Mouse (Mus musculus): Measurements from ENCODE around the gene Bst2. TPM values are rescaled to one million over a fixed set of nuclear protein-coding genes. Genes with fewer than 3 reads are reported as not detected.

Bst2 gene
- polyA plus RNA-seq, 1 experiment from 2014 or later = 0.27 TPM

DNA sequence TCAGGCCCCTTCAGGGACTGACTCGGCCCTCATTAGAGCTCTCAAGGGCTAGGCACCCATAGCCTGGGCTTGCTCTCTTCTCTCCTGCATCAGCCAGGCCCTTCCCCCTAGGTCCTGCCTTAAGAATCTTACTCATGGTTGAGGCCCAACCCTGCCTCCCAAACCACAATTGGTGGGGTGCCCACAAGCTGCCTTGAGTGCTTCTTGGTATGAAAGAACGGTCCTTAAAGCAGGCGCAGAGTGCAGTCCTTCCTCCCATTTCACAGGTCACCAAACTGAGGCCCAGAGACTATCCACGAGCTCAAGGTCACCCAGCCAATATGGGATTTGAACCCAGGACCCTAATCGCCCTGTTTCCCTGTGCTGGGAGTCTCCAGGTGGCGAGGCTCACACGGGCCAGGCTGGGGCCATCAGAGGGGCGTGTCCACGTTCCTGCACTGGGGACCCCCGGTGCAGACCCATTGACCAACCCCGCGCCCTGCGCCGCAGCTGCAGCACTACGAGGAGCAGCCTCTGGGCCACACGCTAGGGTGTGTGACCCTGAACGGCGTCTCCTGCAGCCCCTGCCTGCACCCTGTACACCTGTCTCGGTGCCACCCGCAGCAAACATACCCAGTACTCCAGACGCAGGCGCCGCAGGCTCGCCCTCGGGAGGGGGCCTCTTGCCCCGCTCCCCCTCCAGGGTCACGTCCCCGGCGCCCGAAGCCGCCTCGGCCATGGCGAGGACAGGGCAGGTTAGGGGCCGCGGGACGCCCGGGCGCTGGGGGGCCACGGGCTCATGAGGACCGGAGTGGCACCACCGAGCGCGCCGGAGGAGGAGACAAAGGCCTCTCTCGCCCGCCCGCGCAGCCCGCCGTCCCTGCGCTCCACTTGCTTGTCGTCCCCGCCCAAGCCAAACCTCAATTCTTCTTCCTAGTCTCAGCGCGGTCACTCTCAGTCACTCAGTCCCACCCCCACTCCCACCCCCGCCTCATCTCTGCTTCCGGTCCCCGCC, 51.8 kb downstream of the Bst2 start, which contains the start of gene Ano8:
Ano8 (minus strand) TSS at position 822 of the 994 bp plus-strand sequence.
- Histone ChIP-seq H3K9ac (replicated peaks; ENCODE audit: low read depth, low read length) (peak within 1 kb of the TSS; percentile 95), H3K36me3 (ENCODE audit: control insufficient read depth, insufficient read depth, low read length) (peaks cover 15% of the 10 kb centered on the region; the same call in 1 of the 2 replicates), H3K27me3 (ENCODE audit: control insufficient read depth, insufficient read depth, low read length) (no peaks in the 10 kb centered on the region), H3K4me2 (ENCODE audit: low read depth, low read length) (peak within 1 kb of the TSS; percentile 84), H3K4me1 (ENCODE audit: control insufficient read depth, insufficient read depth, low read length) (peaks cover 14% of the 10 kb centered on the region), H3K9me3 (ENCODE audit: control insufficient read depth, low read length) (no peaks in the 10 kb centered on the region), H3K4me3 (ENCODE audit: low read depth, low read length) (peak within 1 kb of the TSS; percentile 81), H3K27ac (ENCODE audit: low read depth, low read length) (peak within 1 kb of the TSS; percentile 82)
- peak; percentile 76 for ATAC-seq (ENCODE audit: low read depth)
- WGBS = 5% methylated on average over 47 of the region's 58 CpGs

DNA sequence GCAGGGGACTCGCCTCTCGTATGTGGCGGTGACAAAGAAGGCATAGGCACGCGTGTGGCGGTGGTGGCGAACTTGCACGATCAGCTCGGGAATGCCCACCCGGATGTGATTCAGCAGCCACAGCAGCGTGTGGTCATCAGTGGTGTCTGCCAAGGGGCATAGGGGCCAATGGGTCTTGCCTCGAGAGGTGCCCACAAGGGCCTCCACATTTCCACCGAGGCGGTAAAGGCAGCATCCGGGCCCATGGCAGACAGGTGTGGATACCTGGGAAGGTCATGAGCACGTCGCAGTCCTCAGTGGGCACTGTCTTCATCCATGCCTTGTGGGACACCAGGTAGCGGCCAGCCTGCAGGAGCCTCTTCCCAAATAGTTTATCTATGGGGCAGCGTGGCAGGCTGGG, 52.5 kb downstream of the Bst2 start:
- no peaks in the 10 kb centered on the region for H3K27me3 ChIP-seq (ENCODE audit: control insufficient read depth, insufficient read depth, low read length)
- H3K9me3 ChIP-seq (ENCODE audit: control insufficient read depth, low read length) = no peaks in the 10 kb centered on the region
- H3K27ac ChIP-seq (ENCODE audit: low read depth, low read length) = no peak overlapping the region
- peaks cover 18% of the 10 kb centered on the region; the same call in 1 of the 2 replicates for H3K36me3 ChIP-seq (ENCODE audit: control insufficient read depth, insufficient read depth, low read length)
- H3K4me2 ChIP-seq (ENCODE audit: low read depth, low read length) = peak overlapping the region; percentile 84
- peaks cover 14% of the 10 kb centered on the region for H3K4me1 ChIP-seq (ENCODE audit: control insufficient read depth, insufficient read depth, low read length)
- H3K9ac ChIP-seq (replicated peaks; ENCODE audit: low read depth, low read length) = peak overlapping the region; percentile 95
- peak overlapping the region; percentile 81 for H3K4me3 ChIP-seq (ENCODE audit: low read depth, low read length)
- 93% methylated on average over 19 of the region's 19 CpGs for WGBS
- no peak for ATAC-seq (ENCODE audit: low read depth)

Other genes starting within 250 kb of the Bst2 start
- gene Use1, start 170.6 kb downstream of the Bst2 start, polyA plus RNA-seq (2014; fragmentation: Nextera tagmentation; extraction: Ambion mirVana) = 115 and 130 TPM in 2 replicates
- gene Ocel1, start 166.2 kb downstream of the Bst2 start, polyA plus RNA-seq (2014; fragmentation: Nextera tagmentation; extraction: Ambion mirVana) = 4.8 and 4.9 TPM in 2 replicates
- gene Nr2f6, start 155.5 kb downstream of the Bst2 start, polyA plus RNA-seq (2014; fragmentation: Nextera tagmentation; extraction: Ambion mirVana) = 22.3 and 32.8 TPM in 2 replicates
- gene Ushbp1, start 141.7 kb downstream of the Bst2 start, polyA plus RNA-seq (2014; fragmentation: Nextera tagmentation; extraction: Ambion mirVana) = 3.2 and 5.0 TPM in 2 replicates
- gene Babam1, start 140.6 kb downstream of the Bst2 start, polyA plus RNA-seq (2014; fragmentation: Nextera tagmentation; extraction: Ambion mirVana) = 90.9 and 96.5 TPM in 2 replicates
- gene Ankle1, start 131.4 kb downstream of the Bst2 start, polyA plus RNA-seq (2014; fragmentation: Nextera tagmentation; extraction: Ambion mirVana) = 1.9 and 2.7 TPM in 2 replicates
- 101 and 104 TPM in 2 replicates for gene Abhd8, start 73.8 kb downstream of the Bst2 start, polyA plus RNA-seq (2014; fragmentation: Nextera tagmentation; extraction: Ambion mirVana)
- gene Mrpl34, start 72.5 kb downstream of the Bst2 start, polyA plus RNA-seq (2014; fragmentation: Nextera tagmentation; extraction: Ambion mirVana) = 186 and 189 TPM in 2 replicates
- 236 and 251 TPM in 2 replicates for gene Dda1, start 68.3 kb downstream of the Bst2 start, polyA plus RNA-seq (2014; fragmentation: Nextera tagmentation; extraction: Ambion mirVana)
- 6.9 and 8.4 TPM in 2 replicates for gene Ano8, start 51.5 kb downstream of the Bst2 start, polyA plus RNA-seq (2014; fragmentation: Nextera tagmentation; extraction: Ambion mirVana)
- gene Gtpbp3, start 49.4 kb downstream of the Bst2 start, polyA plus RNA-seq (2014; fragmentation: Nextera tagmentation; extraction: Ambion mirVana) = 5.5 and 5.9 TPM in 2 replicates
- 5.4 and 9.8 TPM in 2 replicates for gene Plvap, start 25.7 kb downstream of the Bst2 start, polyA plus RNA-seq (2014; fragmentation: Nextera tagmentation; extraction: Ambion mirVana)
- gene Ccdc194, start 11.7 kb downstream of the Bst2 start, polyA plus RNA-seq (2014; fragmentation: Nextera tagmentation; extraction: Ambion mirVana) = 0.14 TPM in 1 of 2 replicates, not detected in the other
- gene Mvb12a, start 5.5 kb upstream of the Bst2 start, polyA plus RNA-seq (2014; fragmentation: Nextera tagmentation; extraction: Ambion mirVana) = 69.0 and 70.6 TPM in 2 replicates
- gene Tmem221, start 21.4 kb upstream of the Bst2 start, polyA plus RNA-seq (2014; fragmentation: Nextera tagmentation; extraction: Ambion mirVana) = not detected in 2 replicates
- not detected in 2 replicates for gene Nxnl1, start 29.1 kb upstream of the Bst2 start, polyA plus RNA-seq (2014; fragmentation: Nextera tagmentation; extraction: Ambion mirVana)
- 61.0 and 70.0 TPM in 2 replicates for gene Slc27a1, start 31.4 kb upstream of the Bst2 start, polyA plus RNA-seq (2014; fragmentation: Nextera tagmentation; extraction: Ambion mirVana)
- 239 and 259 TPM in 2 replicates for gene Pgls, start 54.7 kb upstream of the Bst2 start, polyA plus RNA-seq (2014; fragmentation: Nextera tagmentation; extraction: Ambion mirVana)
- 7.5 and 9.3 TPM in 2 replicates for gene Fam129c, start 60.2 kb upstream of the Bst2 start, polyA plus RNA-seq (2014; fragmentation: Nextera tagmentation; extraction: Ambion mirVana)
- 71.9 and 78.5 TPM in 2 replicates for gene Colgalt1, start 73.5 kb upstream of the Bst2 start, polyA plus RNA-seq (2014; fragmentation: Nextera tagmentation; extraction: Ambion mirVana)
- 17.8 and 20.6 TPM in 2 replicates for gene Unc13a, start 134.3 kb upstream of the Bst2 start, polyA plus RNA-seq (2014; fragmentation: Nextera tagmentation; extraction: Ambion mirVana)
- gene Jak3, start 138.8 kb upstream of the Bst2 start, polyA plus RNA-seq (2014; fragmentation: Nextera tagmentation; extraction: Ambion mirVana) = 2.8 and 4.1 TPM in 2 replicates
- gene Insl3, start 151.8 kb upstream of the Bst2 start, polyA plus RNA-seq (2014; fragmentation: Nextera tagmentation; extraction: Ambion mirVana) = 0.55 and 1.0 TPM in 2 replicates
- gene B3gnt3, start 164.3 kb upstream of the Bst2 start, polyA plus RNA-seq (2014; fragmentation: Nextera tagmentation; extraction: Ambion mirVana) = 0.11 and 0.53 TPM in 2 replicates
- gene Fcho1, start 188.3 kb upstream of the Bst2 start, polyA plus RNA-seq (2014; fragmentation: Nextera tagmentation; extraction: Ambion mirVana) = 49.1 and 62.7 TPM in 2 replicates